Mouse (Mus musculus) kidney, adult 2 months (tissue): ENCODE results near the gene Klhl2. TPM values are rescaled to one million over a fixed set of nuclear protein-coding genes. Genes with fewer than 3 reads are reported as not detected.

Experiments used
- DNase-seq: peaks from one replicate; pipeline ENCODE4 v3.0.0; 2021
- H3K27ac ChIP-seq: fragments of 200-500 bp; 2 replicates; pipeline ENCODE4 v1.5.1; 2012; ENCODE audit warnings: low read depth, low read length, control low read depth, inconsistent platforms; ENCODE audit not compliant: insufficient read depth
- H3K27me3 ChIP-seq: fragments of 200-500 bp; replicated peaks from 2 replicates; pipeline ENCODE4 v1.6.1; 2012; ENCODE audit warnings: mild to moderate bottlenecking, moderate library complexity, low read length, inconsistent platforms; ENCODE audit not compliant: control insufficient read depth, insufficient read depth
- H3K36me3 ChIP-seq: fragments of 200-500 bp; 2 replicates; pipeline ENCODE4 v1.6.1; 2012; ENCODE audit warnings: mild to moderate bottlenecking, moderate library complexity, low read length, inconsistent platforms; ENCODE audit not compliant: control insufficient read depth, insufficient read depth
- H3K4me1 ChIP-seq: fragments of 200-500 bp; 2 replicates; pipeline ENCODE4 v1.6.1; 2011; ENCODE audit warnings: low read length; ENCODE audit not compliant: control insufficient read depth, insufficient read depth
- H3K4me3 ChIP-seq: fragments of 200-500 bp; 2 replicates; pipeline ENCODE4 v1.5.1; 2011; ENCODE audit warnings: mild to moderate bottlenecking, low read depth, low read length, control low read depth; ENCODE audit not compliant: insufficient read depth
- CTCF ChIP-seq: fragments of 200-500 bp; conservative IDR thresholded peaks from 2 replicates; pipeline ENCODE4 v1.5.1; 2011; ENCODE audit warnings: low read depth, mild to moderate bottlenecking, control low read depth, low read length, moderate library complexity, mixed read lengths; ENCODE audit not compliant: insufficient read depth, insufficient read length
- POLR2A ChIP-seq: fragments of 200-500 bp; IDR thresholded peaks from one replicate; pipeline ENCODE4 v1.6.1; 2011; ENCODE audit warnings: low read depth, low read length, control low read depth
- WGBS: fragments of 180-500 bp; shearing (Covaris S2); methylation state at CpG from one replicate; pipeline ENCODE4 v1.1.7; 2018; 5-methylcytosine and 5-hydroxymethylcytosine counted together
- polyA plus RNA-seq: library from polyadenylated mRNA; depleted of rRNA; stranded (reverse); fragments of >200 nt; gene quantifications from 2 replicates; pipeline ENCODE4 v1.2.3, GENCODE M21; 2012

Gene Klhl2
- polyA plus RNA-seq, 1 experiment = 15.6 TPM

DNA sequence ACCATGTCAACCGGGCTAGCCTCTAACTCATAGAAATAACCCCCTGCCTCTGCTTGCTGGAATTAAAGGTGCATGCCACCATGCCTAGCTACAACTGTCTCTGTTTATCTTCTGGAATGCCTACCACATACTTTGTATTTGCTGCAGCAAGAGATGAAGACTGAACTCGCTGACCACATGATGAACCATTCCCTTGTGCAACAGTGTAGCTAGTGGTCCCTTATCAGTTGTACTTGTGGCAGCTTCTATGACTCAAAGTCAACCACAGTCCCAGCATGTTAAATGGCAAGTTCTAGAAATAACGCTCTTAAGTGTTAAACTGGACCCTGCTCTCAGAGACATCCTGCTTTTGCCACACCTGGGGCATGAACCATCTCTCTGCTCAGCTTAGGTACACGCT, 28.9 kb downstream of the Klhl2 start:
- no peak for DNase-seq
- no peak overlapping the region for H3K27ac ChIP-seq
- no peaks in the 10 kb centered on the region for H3K4me1 ChIP-seq
- no peak for TF ChIP-seq CTCF
- no peak for TF ChIP-seq POLR2A
- H3K36me3 ChIP-seq = no peaks in the 10 kb centered on the region
- WGBS = 97% methylated on average over 4 of the region's 4 CpGs
- no peak overlapping the region for H3K4me3 ChIP-seq
- H3K27me3 ChIP-seq = no peaks in the 10 kb centered on the region

DNA sequence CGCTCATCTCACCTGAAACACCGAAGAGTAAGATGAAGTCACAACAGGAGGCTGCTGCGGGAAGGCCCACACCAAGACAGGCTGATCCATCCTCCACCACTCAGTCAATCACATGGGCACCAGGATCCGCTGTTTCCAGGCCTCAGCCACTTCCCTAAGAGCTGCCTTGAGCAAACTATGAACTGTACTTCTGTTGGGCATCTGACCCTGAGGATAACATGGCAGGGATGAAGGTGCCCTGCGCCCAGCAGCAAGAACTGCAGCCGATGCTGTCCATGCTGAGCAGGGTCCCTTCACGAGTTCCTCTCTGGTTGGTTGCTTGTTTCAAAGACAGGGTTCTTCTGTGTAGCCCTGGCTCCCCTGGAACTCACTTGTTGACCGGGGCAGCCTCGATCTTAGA, 38.0 kb downstream of the Klhl2 start:
- H3K4me3 ChIP-seq = no peak overlapping the region
- H3K4me1 ChIP-seq = no peaks in the 10 kb centered on the region
- DNase-seq = no peak
- TF ChIP-seq CTCF (no peak), POLR2A (no peak)
- no peak overlapping the region for H3K27ac ChIP-seq
- H3K36me3 ChIP-seq = no peaks in the 10 kb centered on the region
- 98% methylated on average over 9 of the region's 9 CpGs for WGBS
- no peaks in the 10 kb centered on the region for H3K27me3 ChIP-seq

DNA sequence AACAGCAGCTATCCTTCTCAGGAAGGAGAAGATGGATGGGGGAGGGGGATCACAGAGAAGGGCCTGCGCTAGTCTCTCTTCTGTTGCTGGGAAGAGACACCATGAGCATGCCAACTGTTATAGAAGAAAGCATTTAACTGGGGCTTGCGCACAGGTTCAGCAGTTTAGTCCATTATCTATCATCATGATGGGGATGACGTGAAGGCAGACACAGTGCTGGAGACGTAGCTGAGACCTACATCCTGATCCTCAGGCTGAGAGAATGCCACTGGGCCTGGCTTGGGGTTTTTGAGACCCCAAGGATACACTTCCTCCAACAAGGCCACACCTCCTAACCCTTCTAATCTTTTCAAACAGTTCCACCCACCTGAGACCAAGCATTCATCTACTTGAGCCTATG, 38.7 kb downstream of the Klhl2 start:
- 97% methylated on average over 4 of the region's 4 CpGs for WGBS
- Histone ChIP-seq H3K36me3 (no peaks in the 10 kb centered on the region), H3K4me1 (no peaks in the 10 kb centered on the region), H3K27ac (no peak overlapping the region), H3K27me3 (no peaks in the 10 kb centered on the region), H3K4me3 (no peak overlapping the region)
- TF ChIP-seq CTCF = no peak
- no peak for TF ChIP-seq POLR2A
- DNase-seq = no peak

DNA sequence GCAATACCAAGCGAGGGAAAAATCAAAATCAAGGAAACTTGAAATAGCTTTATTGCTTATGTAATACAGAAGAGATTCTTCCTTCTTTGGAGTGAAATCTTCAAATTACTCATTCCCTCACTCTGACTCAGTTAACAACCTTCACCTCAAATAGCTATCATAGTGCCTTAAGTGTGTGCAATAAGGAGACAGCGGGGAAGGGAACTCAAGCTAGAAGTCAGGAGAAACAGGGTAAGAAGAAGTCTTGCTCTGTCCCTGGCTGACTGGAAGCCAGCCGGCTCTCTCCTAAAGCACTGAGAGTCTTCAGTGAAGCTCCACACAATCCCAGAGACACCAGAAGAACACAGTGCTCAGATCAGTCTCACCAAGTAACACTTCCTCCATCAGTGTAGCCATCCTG, 43.3 kb downstream of the Klhl2 start:
- H3K4me3 ChIP-seq = no peak overlapping the region
- H3K27ac ChIP-seq = no peak overlapping the region
- H3K36me3 ChIP-seq = no peaks in the 10 kb centered on the region
- no peaks in the 10 kb centered on the region for H3K4me1 ChIP-seq
- WGBS = 95% methylated on average over 3 of the region's 3 CpGs
- no peaks in the 10 kb centered on the region for H3K27me3 ChIP-seq
- TF ChIP-seq CTCF = no peak
- TF ChIP-seq POLR2A = no peak
- no peak for DNase-seq

DNA sequence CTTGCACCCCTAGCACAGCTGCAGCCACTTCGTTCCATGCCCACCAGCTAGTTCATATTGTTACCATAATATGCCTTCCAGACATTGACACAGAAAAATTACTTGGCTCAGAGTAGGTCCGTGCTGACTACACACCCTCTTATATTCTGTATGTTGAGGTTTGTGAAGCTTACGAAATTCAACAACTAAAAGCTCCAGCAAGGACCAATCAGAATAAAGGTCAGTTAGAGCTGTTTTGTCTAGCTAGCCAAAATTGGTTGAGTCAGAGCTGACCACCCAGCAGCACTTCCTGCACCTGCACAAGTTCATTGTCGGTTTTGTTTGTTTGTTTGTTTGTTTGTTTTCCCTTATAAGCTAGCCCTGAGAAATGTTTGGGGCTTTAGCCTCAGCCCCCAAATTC, 44.8 kb downstream of the Klhl2 start:
- no peak for TF ChIP-seq CTCF
- TF ChIP-seq POLR2A = no peak
- 81% methylated on average over 4 of the region's 4 CpGs for WGBS
- Histone ChIP-seq H3K4me3 (no peak overlapping the region), H3K4me1 (no peaks in the 10 kb centered on the region), H3K27me3 (no peaks in the 10 kb centered on the region), H3K27ac (no peak overlapping the region), H3K36me3 (no peaks in the 10 kb centered on the region)
- no peak for DNase-seq

DNA sequence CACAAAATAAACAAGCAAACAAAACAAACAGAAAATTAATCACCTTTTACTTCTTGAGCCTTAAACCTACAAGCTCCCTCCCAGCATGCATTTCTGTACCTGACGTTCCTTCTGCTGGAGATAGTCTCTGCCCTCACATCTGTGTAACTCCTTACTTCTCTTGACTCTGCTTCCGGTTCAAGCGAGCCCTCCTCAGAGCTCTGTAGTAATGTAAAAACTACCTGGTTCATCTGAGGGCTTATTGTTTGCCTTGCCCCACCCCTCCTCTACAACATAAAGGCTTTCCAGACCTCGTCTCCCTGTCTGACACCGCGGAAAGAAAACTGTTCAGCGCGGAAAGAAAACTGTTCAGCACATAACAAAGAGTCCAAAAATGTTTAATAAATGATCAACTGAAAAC, 50.5 kb downstream of the Klhl2 start:
- Histone ChIP-seq H3K27me3 (no peaks in the 10 kb centered on the region), H3K4me3 (no peak overlapping the region), H3K4me1 (no peaks in the 10 kb centered on the region; the same call in 1 of the 2 replicates), H3K36me3 (no peaks in the 10 kb centered on the region), H3K27ac (no peak overlapping the region)
- 94% methylated on average over 8 of the region's 8 CpGs for WGBS
- no peak for DNase-seq
- TF ChIP-seq CTCF (no peak), POLR2A (no peak)

DNA sequence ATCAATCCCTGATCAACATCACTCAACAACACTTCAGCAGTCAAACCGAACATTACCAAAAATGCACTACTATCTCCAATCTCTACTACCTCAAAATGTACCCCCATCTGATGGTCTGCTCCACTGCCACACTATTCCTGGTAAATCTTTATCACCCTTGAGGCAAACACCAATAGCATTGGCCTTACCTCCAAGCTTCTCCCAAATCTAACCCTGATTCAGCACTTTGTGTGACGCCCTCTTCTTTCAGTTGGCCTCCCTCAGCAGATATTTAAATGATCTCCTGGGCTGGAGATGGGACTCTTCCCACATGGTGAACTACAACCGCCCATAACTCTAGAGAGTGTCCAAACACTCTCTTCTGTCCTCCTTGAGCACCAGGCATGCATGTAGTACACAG, 51.3 kb downstream of the Klhl2 start:
- Histone ChIP-seq H3K27ac (no peak overlapping the region), H3K27me3 (no peaks in the 10 kb centered on the region), H3K4me1 (no peaks in the 10 kb centered on the region; the same call in 1 of the 2 replicates), H3K36me3 (no peaks in the 10 kb centered on the region), H3K4me3 (no peak overlapping the region)
- 86% methylated on average over 3 of the region's 3 CpGs for WGBS
- no peak for DNase-seq
- no peak for TF ChIP-seq POLR2A
- TF ChIP-seq CTCF = no peak

DNA sequence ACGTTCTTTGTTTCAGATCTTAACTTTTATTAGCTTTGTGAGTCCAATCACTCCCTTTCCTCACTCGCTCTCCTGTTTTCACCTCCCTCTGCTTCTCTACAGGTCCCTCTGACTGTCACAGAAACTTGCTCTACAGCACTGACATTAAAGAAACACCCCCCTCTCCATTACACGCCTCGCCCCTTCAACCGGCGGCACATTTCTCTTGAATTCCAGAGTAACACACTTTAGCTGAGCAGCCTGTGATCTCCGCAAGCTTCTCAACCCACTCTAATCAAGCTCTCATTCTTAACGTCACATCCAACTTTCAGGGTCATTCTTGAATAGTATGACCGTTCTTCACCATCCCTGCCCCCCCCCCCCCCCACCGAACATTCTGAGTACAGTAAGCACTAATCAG, 52.1 kb downstream of the Klhl2 start:
- Histone ChIP-seq H3K27ac (no peak overlapping the region), H3K27me3 (no peaks in the 10 kb centered on the region)
- WGBS = 92% methylated on average over 10 of the region's 10 CpGs

More for the DNA sequence above, 52.1 kb downstream of the Klhl2 start:
- Histone ChIP-seq H3K36me3 (no peaks in the 10 kb centered on the region), H3K4me3 (no peak overlapping the region), H3K4me1 (no peaks in the 10 kb centered on the region; the same call in 1 of the 2 replicates)
- DNase-seq = no peak
- TF ChIP-seq CTCF (no peak), POLR2A (no peak)
